Mouse (Mus musculus): ENCODE results near the gene Cdkal1. TPM values are rescaled to one million over a fixed set of nuclear protein-coding genes. Genes with fewer than 3 reads are reported as not detected.

Gene Cdkal1
- total and polyA plus RNA-seq, 3 experiments, result 8.7 to 13.7 (median 9.5) TPM

DNA sequence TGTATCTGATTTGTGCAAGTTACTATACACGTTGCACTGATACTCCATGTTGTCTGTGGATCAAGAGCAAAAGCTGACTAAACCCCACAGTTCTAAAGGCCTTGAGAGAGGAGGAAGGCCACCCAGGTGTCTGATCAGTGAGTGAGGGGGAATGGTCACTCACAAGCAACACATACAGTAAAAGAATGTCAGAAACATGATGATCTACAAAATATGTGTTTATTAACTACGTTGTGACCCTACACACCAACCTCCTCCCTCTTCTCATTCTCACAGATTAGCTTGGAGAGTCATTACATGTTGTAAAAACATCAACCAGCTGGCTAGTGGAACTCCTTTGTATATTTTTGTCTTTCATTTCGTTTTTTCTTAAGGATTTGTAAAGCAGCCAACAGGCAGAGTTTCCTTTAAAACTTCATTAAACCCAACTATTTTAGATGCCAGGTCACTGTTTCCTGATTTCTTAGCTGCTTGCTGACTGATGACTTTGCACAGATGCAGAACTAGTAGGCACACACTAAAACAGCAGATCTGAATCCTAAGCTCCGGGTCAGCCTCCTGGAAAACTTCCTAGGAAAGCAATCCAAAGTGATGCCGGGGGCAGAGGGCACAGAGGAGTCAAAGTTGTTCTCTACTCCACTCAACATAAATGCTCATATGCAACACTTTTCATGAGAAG lies 157.0 kb downstream of the Cdkal1 start:
- H3K4me1 ChIP-seq (ENCODE audit: control insufficient read depth in 1 of 2, insufficient read depth in 2 of 2), result peaks cover 0 to 5% of the 10 kb centered on the region in 2 experiments; a peak in 1 of 4 replicates
- no peak overlapping the region for H3K27ac ChIP-seq (ENCODE audit: insufficient read depth, low read depth)
- no peak overlapping the region for H3K4me2 ChIP-seq (ENCODE audit: insufficient read depth, low read depth, poor library complexity, severe bottlenecking)
- dilution Hi-C loops (cut with MboI; ENCODE audit: extremely low pct_ligation_motif_present, extremely low pct_unique_long_range_greater_than_20kb, low sequenced_read_pairs) (no loop called here), in situ Hi-C loops (cut with MboI; ENCODE audit: low pct_ligation_motif_present, low pct_unique_long_range_greater_than_20kb, low sequenced_read_pairs) (no loop called here)
- H3K9ac ChIP-seq (ENCODE audit: insufficient read depth, low read depth), result no peak overlapping the region
- H3K27me3 ChIP-seq (replicated peaks), result no peaks in the 10 kb centered on the region
- H3K9me3 ChIP-seq (replicated peaks; ENCODE audit: low read length), result no peaks in the 10 kb centered on the region
- peaks cover 3 to 15% of the 10 kb centered on the region in 2 experiments for H3K36me3 ChIP-seq (replicated peaks in 1 of 2; ENCODE audit: control insufficient read depth in 1 of 2, insufficient read depth in 1 of 2, low read length in 1 of 2)
- H3K79me2 ChIP-seq (replicated peaks; ENCODE audit: control insufficient read depth, extremely low read depth, insufficient read depth, poor library complexity, severe bottlenecking), result no peaks in the 10 kb centered on the region
- DNase-seq (ENCODE audit: extremely low read depth), result no peak
- TF ChIP-seq USF2 (conservative IDR thresholded peaks at IDR 0.05; ENCODE audit: low read depth, low read length) (no peak), CTCF (conservative IDR thresholded peaks at IDR 0.05 in 1 of 2, IDR thresholded peaks at IDR 0.05 in 1 of 2; ENCODE audit: low read depth in 2 of 2, low read length in 2 of 2) (no peak), MAFK (IDR thresholded peaks at IDR 0.05; ENCODE audit: insufficient replicate concordance, low read length) (no peak), E2F4 (IDR thresholded peaks at IDR 0.05; ENCODE audit: insufficient replicate concordance, low read depth, low read length) (no peak), ZKSCAN1 (IDR thresholded peaks at IDR 0.05; ENCODE audit: borderline replicate concordance, low read depth, low read length) (no peak), MAZ (IDR thresholded peaks at IDR 0.05; ENCODE audit: low read depth, low read length) (no peak), JUND (conservative IDR thresholded peaks at IDR 0.05; ENCODE audit: low read depth, low read length) (no peak), BHLHE40 (IDR thresholded peaks at IDR 0.05; ENCODE audit: low read depth, low read length) (no peak), TCF12 (IDR thresholded peaks at IDR 0.05; ENCODE audit: low read depth, low read length) (no peak)
- no peak overlapping the region for H3K4me3 ChIP-seq (replicated peaks in 1 of 3; ENCODE audit: low read depth in 2 of 3, low read length in 2 of 3, poor library complexity in 1 of 3)

DNA sequence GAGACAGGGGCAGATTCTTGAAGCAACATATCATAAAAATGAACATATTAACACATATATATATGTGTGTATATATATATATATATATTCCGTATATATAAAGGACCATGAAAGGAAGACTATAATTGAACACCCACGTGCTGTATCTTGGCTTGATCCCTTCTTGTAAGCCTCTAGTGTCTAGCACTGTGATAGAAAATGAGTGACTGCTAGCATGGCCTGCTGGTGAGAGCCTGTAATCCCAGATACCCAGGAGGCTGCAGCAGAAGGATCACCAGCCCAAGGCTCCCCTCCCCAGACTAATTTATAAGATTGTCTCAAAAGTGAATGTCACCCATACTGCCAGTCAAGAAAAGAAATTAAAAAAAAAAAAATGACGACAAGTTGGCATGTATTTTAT lies 158.2 kb downstream of the Cdkal1 start:
- no peaks in the 10 kb centered on the region for H3K27me3 ChIP-seq (replicated peaks)
- no peak overlapping the region for H3K4me3 ChIP-seq (replicated peaks in 1 of 3; ENCODE audit: low read depth in 2 of 3, low read length in 2 of 3, poor library complexity in 1 of 3)
- H3K9me3 ChIP-seq (replicated peaks; ENCODE audit: low read length), result no peaks in the 10 kb centered on the region
- dilution Hi-C loops (cut with MboI; ENCODE audit: extremely low pct_ligation_motif_present, extremely low pct_unique_long_range_greater_than_20kb, low sequenced_read_pairs) (no loop called here), in situ Hi-C loops (cut with MboI; ENCODE audit: low pct_ligation_motif_present, low pct_unique_long_range_greater_than_20kb, low sequenced_read_pairs) (no loop called here)
- H3K9ac ChIP-seq (ENCODE audit: insufficient read depth, low read depth), result no peak overlapping the region
- TF ChIP-seq MAFK (IDR thresholded peaks at IDR 0.05; ENCODE audit: insufficient replicate concordance, low read length), result no peak
- TF ChIP-seq HCFC1 (IDR thresholded peaks at IDR 0.05; ENCODE audit: low read depth, low read length), result no peak
- no peak for TF ChIP-seq SIN3A (IDR thresholded peaks at IDR 0.05; ENCODE audit: low read length)
- no peak for TF ChIP-seq POLR2A (IDR thresholded peaks at IDR 0.05; ENCODE audit: low read depth, low read length)
- no peak for TF ChIP-seq JUND (conservative IDR thresholded peaks at IDR 0.05; ENCODE audit: low read depth, low read length)
- TF ChIP-seq NRF1 (IDR thresholded peaks at IDR 0.05; ENCODE audit: low read depth, low read length), result no peak
- TF ChIP-seq ZNF384 (IDR thresholded peaks at IDR 0.05; ENCODE audit: low read depth, low read length), result no peak
- TF ChIP-seq ELF1 (IDR thresholded peaks at IDR 0.05; ENCODE audit: low read depth, low read length), result no peak
- TF ChIP-seq UBTF (IDR thresholded peaks at IDR 0.05; ENCODE audit: low read depth, low read length), result no peak
- no peak for TF ChIP-seq CHD1 (IDR thresholded peaks at IDR 0.05; ENCODE audit: low read depth, low read length)
- no peak for TF ChIP-seq MEF2A (IDR thresholded peaks at IDR 0.05; ENCODE audit: borderline replicate concordance, low read depth, low read length)
- no peak for TF ChIP-seq TCF12 (IDR thresholded peaks at IDR 0.05; ENCODE audit: low read depth, low read length)
- no peak for TF ChIP-seq ZC3H11A (IDR thresholded peaks at IDR 0.05; ENCODE audit: low read depth, low read length)
- no peak for TF ChIP-seq BHLHE40 (IDR thresholded peaks at IDR 0.05; ENCODE audit: low read depth, low read length)
- TF ChIP-seq ETS1 (conservative IDR thresholded peaks at IDR 0.05; ENCODE audit: low read depth, low read length), result no peak
- TF ChIP-seq MYC (IDR thresholded peaks at IDR 0.05; ENCODE audit: low read depth, low read length), result no peak
- TF ChIP-seq NELFE (IDR thresholded peaks at IDR 0.05; ENCODE audit: low read depth, low read length), result no peak
- TF ChIP-seq KAT2A (IDR thresholded peaks at IDR 0.05; ENCODE audit: insufficient replicate concordance, low read length), result no peak
- TF ChIP-seq MAX (IDR thresholded peaks at IDR 0.05; ENCODE audit: low read length), result no peak
- no peak for TF ChIP-seq EP300 (IDR thresholded peaks at IDR 0.05; ENCODE audit: low read length)
- no peak overlapping the region for H3K4me2 ChIP-seq (ENCODE audit: insufficient read depth, low read depth, poor library complexity, severe bottlenecking)
- no peaks in the 10 kb centered on the region for H3K4me1 ChIP-seq (ENCODE audit: control insufficient read depth in 1 of 2, insufficient read depth in 2 of 2)
- no peaks in the 10 kb centered on the region for H3K79me2 ChIP-seq (replicated peaks; ENCODE audit: control insufficient read depth, extremely low read depth, insufficient read depth, poor library complexity, severe bottlenecking)
- no peak overlapping the region for H3K27ac ChIP-seq (ENCODE audit: insufficient read depth, low read depth)
- H3K36me3 ChIP-seq (replicated peaks in 1 of 2; ENCODE audit: control insufficient read depth in 1 of 2, insufficient read depth in 1 of 2, low read length in 1 of 2), result peaks cover 0 to 6% of the 10 kb centered on the region in 2 experiments
- DNase-seq (ENCODE audit: extremely low read depth), result no peak
